Mouse (Mus musculus) ovary, adult 2 months (tissue): ENCODE measurements around the gene Esp3. TPM values are rescaled to one million over a fixed set of nuclear protein-coding genes. Genes with fewer than 3 reads are reported as not detected.

Experiments
- polyA plus RNA-seq: library from polyadenylated mRNA; depleted of rRNA; stranded (reverse); fragments of >200 nt; gene quantifications from 2 replicates; pipeline ENCODE4 v1.2.3, GENCODE M21; 2012; rRNA removed

Esp3 gene
- polyA plus RNA-seq: not detected in 2 replicates

DNA sequence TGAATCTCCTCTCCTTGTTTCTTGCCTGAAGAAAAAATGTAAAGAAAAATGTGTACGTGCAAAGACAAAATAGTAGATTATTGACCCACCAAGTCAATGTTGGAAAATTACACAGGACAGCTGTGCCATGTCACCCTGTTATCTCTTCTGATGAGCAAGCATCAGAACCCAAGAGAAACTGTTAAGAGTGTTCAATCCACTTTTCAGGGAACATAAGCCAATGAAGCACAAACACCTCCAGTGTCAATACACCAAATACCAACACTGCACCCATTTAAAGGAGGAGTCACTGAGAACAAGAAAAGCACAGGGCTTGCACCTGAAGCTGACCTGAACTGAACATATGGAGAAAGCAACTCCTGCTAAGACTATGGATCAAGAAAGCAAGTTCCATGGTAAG is at the start of gene Esp3:
Gene Esp3, plus strand, starts transcription at position 301 of the 400 bp plus-strand sequence.

DNA sequence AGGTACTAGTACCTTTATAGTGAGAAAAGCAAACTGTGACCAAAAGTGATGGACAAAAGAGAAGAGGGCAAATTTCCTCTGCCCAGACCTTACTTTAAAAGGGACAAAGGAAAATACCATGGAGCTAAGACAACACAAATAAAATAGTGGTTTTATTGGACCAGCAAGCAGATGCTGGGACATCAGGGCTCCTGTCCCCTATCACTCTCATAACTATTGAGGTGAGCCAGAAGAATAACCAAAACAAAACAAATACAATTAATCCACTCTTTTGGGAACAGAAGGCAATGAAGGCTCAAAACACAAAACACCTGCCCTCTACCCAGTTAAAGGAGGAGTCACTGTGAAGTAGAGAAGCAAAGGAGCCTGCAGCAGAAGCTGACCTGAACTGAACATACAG is 33.6 kb upstream of the Esp3 start, which contains the start of gene Esp4:
Gene Esp4, plus strand, starts transcription at position 301 of the 400 bp plus-strand sequence.

Other genes starting within 250 kb of the Esp3 start
- gene Esp8, start 112.1 kb upstream of the Esp3 start, polyA plus RNA-seq: not detected in 2 replicates
- not detected in 2 replicates for gene Esp6, start 70.6 kb upstream of the Esp3 start, polyA plus RNA-seq
- not detected in 2 replicates for gene Esp4, start 33.5 kb upstream of the Esp3 start, polyA plus RNA-seq
- not detected in 2 replicates for gene Esp1, start 95.0 kb downstream of the Esp3 start, polyA plus RNA-seq
- gene Crisp2, start 174.9 kb downstream of the Esp3 start, polyA plus RNA-seq: not detected in 2 replicates
- not detected in 2 replicates for gene Rhag, start 179.1 kb downstream of the Esp3 start, polyA plus RNA-seq
- 2.7 and 3.3 TPM in 2 replicates for gene 9130008F23Rik, start 248.5 kb downstream of the Esp3 start, polyA plus RNA-seq